Mouse (Mus musculus) frontal cortex, adult 2 months (tissue): ENCODE data around the gene Chd6. TPM values are rescaled to one million over a fixed set of nuclear protein-coding genes. Genes with fewer than 3 reads are reported as not detected.

Source experiments
- DNase-seq, 2 experiments: peaks; one replicate each; pipeline ENCODE4 v3.0.0; 2022; ENCODE audit warnings: low spot score in 1 of 2; ENCODE audit errors: extremely low spot score in 1 of 2
- polyA plus RNA-seq: library from polyadenylated mRNA; depleted of rRNA; stranded (reverse); fragments of >200 nt; gene quantifications from 2 replicates; pipeline ENCODE4 v1.2.3, GENCODE M21; 2012; rRNA removed

Chd6 gene
- polyA plus RNA-seq, 1 experiment: 30.4 TPM

GRCm38 (mm10) chr2:160901656-160902412, 207.0 kb downstream of the Chd6 start:
- DNase-seq: no peak

Other genes starting within 250 kb of the Chd6 start
- 18.7 and 19.2 TPM in 2 replicates for gene Zhx3, start 236.1 kb downstream of the Chd6 start, polyA plus RNA-seq
- gene Lpin3, start 228.4 kb downstream of the Chd6 start, polyA plus RNA-seq: 0.76 and 0.80 TPM in 2 replicates
- 0.17 and 0.26 TPM in 2 replicates for gene Emilin3, start 196.7 kb downstream of the Chd6 start, polyA plus RNA-seq